Mouse (Mus musculus): ENCODE data around the gene Htr1f. TPM values are rescaled to one million over a fixed set of nuclear protein-coding genes. Genes with fewer than 3 reads are reported as not detected.
A peak's percentile ranks its signal among the peaks of the same experiment; 100 is the strongest.

Gene Htr1f
- total and polyA plus RNA-seq, 3 experiments: not detected

DNA sequence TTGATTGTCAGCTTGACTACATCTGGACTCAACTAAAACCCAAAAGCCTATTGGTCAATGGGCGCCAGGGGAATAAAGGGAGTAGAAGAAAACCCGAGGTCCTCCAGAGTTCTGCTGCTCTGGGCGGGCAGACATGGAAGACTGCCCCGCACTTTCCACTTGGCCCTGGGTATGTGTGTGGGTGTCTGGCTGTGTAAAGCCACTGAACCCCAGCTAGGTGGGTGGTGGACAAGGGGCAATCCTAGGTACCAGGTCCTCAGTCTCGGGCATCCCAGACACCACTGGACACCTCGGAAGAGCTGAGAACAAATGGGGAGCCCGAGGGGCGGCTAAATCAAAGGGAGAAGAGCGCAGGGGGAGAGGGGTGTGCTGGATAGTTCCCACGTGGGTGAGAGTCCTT, 196.9 kb downstream of the Htr1f start:
- Histone ChIP-seq H3K4me3 (ENCODE audit: control insufficient read depth in 1 of 2, insufficient read depth in 1 of 2, low read depth in 2 of 2, low read length in 2 of 2) (no peak overlapping the region), H3K27me3 (ENCODE audit: control insufficient read depth in 1 of 2, insufficient read depth in 2 of 2, low read length in 2 of 2) (peaks cover 0 to 2% of the 10 kb centered on the region in 2 experiments; a peak in 2 of 4 replicates), H3K79me2 (ENCODE audit: control insufficient read depth, insufficient read depth, low read length, poor library complexity) (no peaks in the 10 kb centered on the region), H3K9ac (ENCODE audit: control insufficient read depth, low read depth, low read length, poor library complexity, severe bottlenecking) (no peak overlapping the region), H3K4me1 (ENCODE audit: control insufficient read depth in 1 of 2, insufficient read depth in 2 of 2, low read length in 2 of 2) (peaks cover 0 to 4% of the 10 kb centered on the region in 2 experiments; a peak in 3 of 4 replicates), H3K9me3 (replicated peaks; ENCODE audit: insufficient read depth, low read length) (no peaks in the 10 kb centered on the region), H3K27ac (ENCODE audit: control insufficient read depth, low read depth, low read length) (no peak overlapping the region), H3K36me3 (ENCODE audit: control insufficient read depth in 1 of 2, insufficient read depth in 2 of 2, low read length in 2 of 2) (peaks cover 0 to 2% of the 10 kb centered on the region in 2 experiments; a peak in 1 of 4 replicates)
- DNase-seq (ENCODE audit: low read depth, low spot score): no peak
- TF ChIP-seq USF2 (IDR thresholded peaks at IDR 0.05; ENCODE audit: borderline replicate concordance in 1 of 2, insufficient read depth in 1 of 2, low read depth in 1 of 2, low read length in 2 of 2) (no peak), MAFK (IDR thresholded peaks at IDR 0.05; ENCODE audit: borderline replicate concordance, low read depth, low read length) (no peak), GABPA (IDR thresholded peaks at IDR 0.05; ENCODE audit: low read depth, low read length) (no peak), MAZ (IDR thresholded peaks at IDR 0.05; ENCODE audit: low read depth, low read length) (no peak), ELF1 (IDR thresholded peaks at IDR 0.05; ENCODE audit: low read depth, low read length) (no peak), ZKSCAN1 (IDR thresholded peaks at IDR 0.05; ENCODE audit: low read depth, low read length) (no peak), ETS1 (IDR thresholded peaks at IDR 0.05; ENCODE audit: low read depth, low read length) (no peak), ZC3H11A (IDR thresholded peaks at IDR 0.05; ENCODE audit: low read depth, low read length) (no peak), USF1 (IDR thresholded peaks at IDR 0.05; ENCODE audit: low read depth, low read length) (no peak), GATA1 (IDR thresholded peaks at IDR 0.05; ENCODE audit: low read depth, low read length) (no peak), NRF1 (IDR thresholded peaks at IDR 0.05; ENCODE audit: insufficient read depth, low read depth, low read length, poor library complexity, severe bottlenecking) (no peak), MEF2A (IDR thresholded peaks at IDR 0.05; ENCODE audit: extremely low read depth, insufficient replicate concordance, low read depth, low read length, poor library complexity, severe bottlenecking) (no peak), JUND (IDR thresholded peaks at IDR 0.05; ENCODE audit: low read depth, low read length) (no peak), UBTF (IDR thresholded peaks at IDR 0.05; ENCODE audit: borderline replicate concordance, insufficient read depth, low read depth, low read length) (no peak), EP300 (IDR thresholded peaks at IDR 0.05; ENCODE audit: low read depth in 1 of 2, low read length in 2 of 2) (no peak), RCOR1 (IDR thresholded peaks at IDR 0.05; ENCODE audit: low read depth, low read length) (no peak)

DNA sequence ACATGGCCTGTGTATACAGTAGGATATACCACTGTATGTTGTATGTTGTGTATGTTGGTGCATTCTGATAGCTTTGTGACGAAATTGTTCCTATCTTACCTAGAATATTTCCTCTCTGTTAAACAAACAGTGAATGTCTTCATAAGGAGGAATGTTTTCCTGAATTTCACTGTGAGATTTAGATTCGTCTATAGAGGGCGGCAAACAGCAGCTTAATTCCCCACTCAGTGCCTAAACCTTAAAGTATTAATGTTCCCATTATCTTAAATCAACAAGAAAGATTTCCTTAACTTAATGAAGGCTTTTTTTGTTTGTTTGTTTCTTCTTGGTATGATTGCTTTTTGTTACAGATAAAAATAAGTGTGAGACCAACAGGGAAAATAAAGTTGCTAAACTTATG, 198.5 kb downstream of the Htr1f start:
- Histone ChIP-seq H3K9me3 (replicated peaks; ENCODE audit: insufficient read depth, low read length) (no peaks in the 10 kb centered on the region), H3K27ac (ENCODE audit: control insufficient read depth, low read depth, low read length) (no peak overlapping the region), H3K9ac (ENCODE audit: control insufficient read depth, low read depth, low read length, poor library complexity, severe bottlenecking) (no peak overlapping the region), H3K36me3 (ENCODE audit: control insufficient read depth in 1 of 2, insufficient read depth in 2 of 2, low read length in 2 of 2) (peaks cover 0 to 2% of the 10 kb centered on the region in 2 experiments; a peak in 1 of 4 replicates), H3K79me2 (ENCODE audit: control insufficient read depth, insufficient read depth, low read length, poor library complexity) (no peaks in the 10 kb centered on the region), H3K4me1 (ENCODE audit: control insufficient read depth in 1 of 2, insufficient read depth in 2 of 2, low read length in 2 of 2) (peaks cover 0 to 4% of the 10 kb centered on the region in 2 experiments; a peak in 3 of 4 replicates), H3K4me3 (ENCODE audit: control insufficient read depth in 1 of 2, insufficient read depth in 1 of 2, low read depth in 2 of 2, low read length in 2 of 2) (no peak overlapping the region), H3K27me3 (ENCODE audit: control insufficient read depth in 1 of 2, insufficient read depth in 2 of 2, low read length in 2 of 2) (peaks cover 0 to 2% of the 10 kb centered on the region in 2 experiments; a peak in 1 of 4 replicates)
- TF ChIP-seq MEF2A (IDR thresholded peaks at IDR 0.05; ENCODE audit: extremely low read depth, insufficient replicate concordance, low read depth, low read length, poor library complexity, severe bottlenecking) (no peak), SMC3 (IDR thresholded peaks at IDR 0.05; ENCODE audit: low read depth, low read length) (peak; percentile 59), ZMIZ1 (IDR thresholded peaks at IDR 0.05; ENCODE audit: low read depth, low read length) (no peak), CTCF (IDR thresholded peaks at IDR 0.05 in 2 of 3, conservative IDR thresholded peaks at IDR 0.05 in 1 of 3; ENCODE audit: control insufficient read depth in 1 of 3, insufficient read depth in 1 of 3, low read depth in 2 of 3, low read length in 3 of 3, poor library complexity in 1 of 3, severe bottlenecking in 1 of 3) (peak in 2 of 3 experiments; percentile 6 to 70; a peak in 3 of 6 replicates), RAD21 (IDR thresholded peaks at IDR 0.05; ENCODE audit: low read depth, low read length) (peak; percentile 80), ZC3H11A (IDR thresholded peaks at IDR 0.05; ENCODE audit: low read depth, low read length) (peak; percentile 52)
- DNase-seq (ENCODE audit: low read depth, low spot score): peak; percentile 30
